Mouse (Mus musculus) kidney, postnatal 10 days (tissue): ENCODE data around the gene Pde10a.

Experiments used
- DNase-seq: peaks from one replicate; pipeline ENCODE4 v3.0.0; 2021; ENCODE audit warnings: mixed read lengths

Gene Pde10a

GRCm38 (mm10) chr17:8581579-8581978 lies 56.4 kb downstream of the Pde10a start:
- DNase-seq = no peak

GRCm38 (mm10) chr17:8592427-8593277 lies 67.5 kb downstream of the Pde10a start:
- DNase-seq = peak; percentile 87

GRCm38 (mm10) chr17:8597790-8598189 lies 72.6 kb downstream of the Pde10a start:
- DNase-seq = peak; percentile 81

GRCm38 (mm10) chr17:8602976-8603375 lies 77.8 kb downstream of the Pde10a start:
- DNase-seq = no peak

- no peak for DNase-seq
Observed at GRCm38 (mm10) chr17:8605921-8606320, 80.7 kb downstream of the Pde10a start.

GRCm38 (mm10) chr17:8606695-8607094 lies 81.5 kb downstream of the Pde10a start:
- DNase-seq = no peak

- no peak for DNase-seq
Observed at GRCm38 (mm10) chr17:8611916-8612315, 86.7 kb downstream of the Pde10a start.

GRCm38 (mm10) chr17:8613882-8614551 lies 88.8 kb downstream of the Pde10a start:
- DNase-seq = peak; percentile 88

- no peak for DNase-seq
Observed at GRCm38 (mm10) chr17:8620346-8620745, 95.2 kb downstream of the Pde10a start.

GRCm38 (mm10) chr17:8621105-8621504 lies 95.9 kb downstream of the Pde10a start:
- DNase-seq = peak; percentile 67

GRCm38 (mm10) chr17:8621906-8622305 lies 96.7 kb downstream of the Pde10a start:
- DNase-seq = peak; percentile 23

GRCm38 (mm10) chr17:8626421-8626820 lies 101.2 kb downstream of the Pde10a start:
- no peak for DNase-seq

- no peak for DNase-seq
Observed at GRCm38 (mm10) chr17:8631701-8632100, 106.5 kb downstream of the Pde10a start.

- DNase-seq = no peak
Observed at GRCm38 (mm10) chr17:8633596-8633995, 108.4 kb downstream of the Pde10a start.

GRCm38 (mm10) chr17:8634476-8634875 lies 109.3 kb downstream of the Pde10a start:
- no peak for DNase-seq

- no peak for DNase-seq
Observed at GRCm38 (mm10) chr17:8636231-8636630, 111.1 kb downstream of the Pde10a start.

GRCm38 (mm10) chr17:8636691-8637090 lies 111.5 kb downstream of the Pde10a start:
- DNase-seq = no peak

GRCm38 (mm10) chr17:8637181-8637580 lies 112.0 kb downstream of the Pde10a start:
- no peak for DNase-seq

GRCm38 (mm10) chr17:8639703-8640380 lies 114.7 kb downstream of the Pde10a start:
- DNase-seq = no peak

GRCm38 (mm10) chr17:8640741-8641480 lies 115.7 kb downstream of the Pde10a start:
- DNase-seq = no peak

- DNase-seq = no peak
Observed at GRCm38 (mm10) chr17:8641491-8641890, 116.3 kb downstream of the Pde10a start.

- DNase-seq = no peak
Observed at GRCm38 (mm10) chr17:8642356-8642755, 117.2 kb downstream of the Pde10a start.

GRCm38 (mm10) chr17:8647372-8647871 lies 122.2 kb downstream of the Pde10a start:
- DNase-seq = no peak
